Mouse (Mus musculus) lung, postnatal 0 days (tissue): ENCODE data around the gene Bsg.

Experiments
- CTCF ChIP-seq: IDR thresholded peaks from 2 replicates; pipeline ENCODE4 v1.5.1; 2016; ENCODE audit warnings: antibody characterized with exemption, mild to moderate bottlenecking
- EP300 ChIP-seq: IDR thresholded peaks from 2 replicates; pipeline ENCODE4 v1.6.1; 2016; ENCODE audit warnings: antibody characterized with exemption, mild to moderate bottlenecking, control low read depth

DNA sequence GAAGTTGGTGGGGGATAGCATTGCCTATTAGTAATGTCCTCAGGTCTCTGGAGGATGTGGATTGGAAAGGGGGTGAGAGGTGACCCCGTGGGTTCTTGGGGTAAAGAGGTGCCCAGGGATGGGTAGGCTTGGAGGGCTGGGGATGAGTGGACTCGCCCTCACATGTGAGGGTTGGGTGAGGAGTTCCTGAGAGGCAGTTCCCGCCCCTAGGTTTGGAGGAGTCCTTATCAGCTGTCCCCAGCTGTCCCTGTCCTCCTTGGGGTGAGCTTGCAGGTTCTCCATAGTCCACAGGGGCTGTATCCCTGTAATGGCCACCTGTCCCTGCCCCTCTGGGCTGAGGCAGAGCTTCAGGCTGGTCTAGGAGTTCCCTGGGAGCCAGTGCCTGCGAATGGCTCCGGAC is 1.7 kb downstream of the Bsg start:
- TF ChIP-seq CTCF, result no peak
- no peak for TF ChIP-seq EP300
